Mouse (Mus musculus) left cerebral cortex, postnatal 36 days (tissue): ENCODE data around the gene Bcl2. TPM values are rescaled to one million over a fixed set of nuclear protein-coding genes. Genes with fewer than 3 reads are reported as not detected.

Experiments used
- DNase-seq, 2 experiments: peaks; one replicate each; pipeline ENCODE4 v3.0.0; 2021 to 2022; ENCODE audit warnings: low spot score in 2 of 2, mixed read lengths in 1 of 2
- intact Hi-C: fragments of 180-260 bp; cut with DNase I; formaldehyde crosslinking; loops from one replicate; pipeline ENCODE4 v1.15.1; 2025
- total RNA-seq, 2 experiments: library from RNA; stranded (reverse); gene quantifications; 2 replicates each; pipeline ENCODE4 v1.2.3; 2021

Bcl2 gene
- total RNA-seq, 2 experiments from 2014 or later: 11.0 to 16.1 TPM

- DNase-seq: no peak
- intact Hi-C loops: no loop called here
These were observed 146.6 kb downstream of the Bcl2 start for GRCm38 (mm10) chr1:106567506-106567905.

GRCm38 (mm10) chr1:106566120-106567086 is 147.7 kb downstream of the Bcl2 start:
- DNase-seq: no peak
- intact Hi-C loops: no loop called here

GRCm38 (mm10) chr1:106565238-106565637 is 148.8 kb downstream of the Bcl2 start:
- intact Hi-C loops: no loop called here
- no peak for DNase-seq

GRCm38 (mm10) chr1:106564436-106564835 is 149.6 kb downstream of the Bcl2 start:
- intact Hi-C loops: no loop called here
- DNase-seq: no peak

- intact Hi-C loops: no loop called here
- DNase-seq: no peak
These were observed 151.3 kb downstream of the Bcl2 start for GRCm38 (mm10) chr1:106562751-106563150.

- no peak for DNase-seq
- intact Hi-C loops: no loop called here
These were observed 152.9 kb downstream of the Bcl2 start for GRCm38 (mm10) chr1:106561085-106561760.

GRCm38 (mm10) chr1:106560105-106560504 is 154.0 kb downstream of the Bcl2 start:
- no peak for DNase-seq
- intact Hi-C loops: no loop called here

- intact Hi-C loops: no loop called here
These were observed 154.9 kb downstream of the Bcl2 start for GRCm38 (mm10) chr1:106559116-106559605.

GRCm38 (mm10) chr1:106555498-106556168 is 158.4 kb downstream of the Bcl2 start:
- intact Hi-C loops: no loop called here

More at GRCm38 (mm10) chr1:106559116-106559605, 154.9 kb downstream of the Bcl2 start:
- DNase-seq: no peak

GRCm38 (mm10) chr1:106553846-106554802 is 159.9 kb downstream of the Bcl2 start:
- intact Hi-C loops: no loop called here

More at GRCm38 (mm10) chr1:106555498-106556168, 158.4 kb downstream of the Bcl2 start:
- no peak for DNase-seq

GRCm38 (mm10) chr1:106552856-106553255 is 161.2 kb downstream of the Bcl2 start:
- intact Hi-C loops: no loop called here
- no peak for DNase-seq

More at GRCm38 (mm10) chr1:106553846-106554802, 159.9 kb downstream of the Bcl2 start:
- no peak for DNase-seq

GRCm38 (mm10) chr1:106550580-106550979 is 163.5 kb downstream of the Bcl2 start:
- DNase-seq: no peak
- intact Hi-C loops: no loop called here

GRCm38 (mm10) chr1:106549025-106549424 is 165.0 kb downstream of the Bcl2 start:
- intact Hi-C loops: no loop called here
- DNase-seq: no peak

- intact Hi-C loops: loop anchor here (1.0 kb wide), 1 partner anchor 169 kb away; the partner anchor contains the start of gene Bcl2
These were observed 169.1 kb downstream of the Bcl2 start for GRCm38 (mm10) chr1:106544817-106545612.

GRCm38 (mm10) chr1:106542731-106543130 is 171.3 kb downstream of the Bcl2 start:
- intact Hi-C loops: no loop called here
- peak in 1 of 2 experiments; percentile 24 for DNase-seq

More at GRCm38 (mm10) chr1:106544817-106545612, 169.1 kb downstream of the Bcl2 start:
- DNase-seq: peak in 1 of 2 experiments; percentile 22

- DNase-seq: no peak
- intact Hi-C loops: no loop called here
These were observed 172.2 kb downstream of the Bcl2 start for GRCm38 (mm10) chr1:106541851-106542250.

GRCm38 (mm10) chr1:106540130-106540529 is 173.9 kb downstream of the Bcl2 start:
- DNase-seq: no peak
- intact Hi-C loops: no loop called here

GRCm38 (mm10) chr1:106539029-106539428 is 175.0 kb downstream of the Bcl2 start:
- DNase-seq: no peak
- intact Hi-C loops: no loop called here
